In the genomic region with DNA sequence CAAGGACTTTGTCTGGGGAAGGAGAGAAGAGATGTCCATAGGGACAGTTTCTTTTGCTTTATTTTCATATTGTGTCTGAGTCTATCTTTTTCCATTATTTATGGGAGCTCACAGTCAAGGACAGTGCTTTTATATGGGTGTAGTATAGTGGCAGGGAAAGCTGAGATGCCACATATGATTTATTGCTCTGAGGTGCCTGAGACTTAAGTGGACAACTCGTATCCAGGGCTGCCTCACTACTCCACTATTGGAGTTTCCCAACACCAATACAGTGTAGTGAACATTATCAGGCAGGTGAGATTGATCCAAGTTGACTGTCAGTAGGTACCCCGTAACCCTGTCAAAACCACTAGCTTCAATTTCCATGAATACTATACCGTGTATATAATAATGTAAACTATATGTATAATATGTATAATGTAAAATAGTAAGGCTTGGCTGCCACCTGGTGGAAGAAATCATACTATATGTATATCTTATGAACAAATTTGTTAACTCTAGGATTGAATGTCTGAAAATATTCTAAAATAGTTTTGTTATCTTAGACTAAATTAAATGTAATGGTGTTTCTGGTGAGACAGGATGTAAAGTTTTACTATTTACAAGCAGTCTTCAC, we compare ENCODE assay signal across 13 mouse cellular contexts. TPM values are rescaled to one million over a fixed set of nuclear protein-coding genes. Genes with fewer than 3 reads are reported as not detected.
DNase-seq lines count a peak whose midpoint lies in the region; ATAC-seq and TF ChIP-seq lines count a peak whose summit lies in the region.
"Had no signal": no experiment of that assay in that cellular context is flagged by ENCODE, and none has a peak within 500 bp of the region (broad histone marks: within the 10 kb centered on the region; RNA-seq: fewer than 3 reads in every experiment).

No protein-coding gene starts in this region.

- H3K27me3 ChIP-seq in stomach, postnatal 0 days (ENCODE audit: control insufficient read depth, insufficient read depth, low read length) = no peaks in the 10 kb centered on the region
- H3K27me3 ChIP-seq: limb, embryonic 15.5 days had no signal

- H3K9ac ChIP-seq in stomach, postnatal 0 days (ENCODE audit: low read length) = no peak overlapping the region
- H3K9ac ChIP-seq: limb, embryonic 15.5 days had no signal

- DNase-seq in embryo, embryonic 11 days = peak; percentile 44
- DNase-seq in embryo, embryonic 10.5 days (ENCODE audit: low spot score) = no peak
- no peak for DNase-seq in left cerebral cortex, adult 2 months (ENCODE audit: extremely low spot score in 1 of 2, low spot score in 2 of 2)
- DNase-seq in left cerebral cortex, adult 9 months (ENCODE audit: low spot score in 2 of 2) = no peak
- peak; percentile 24 for DNase-seq in thymus, postnatal 0 days (ENCODE audit: low spot score)
- no peak for DNase-seq in thymus, postnatal 36 days
- DNase-seq in stomach, postnatal 0 days (ENCODE audit: low spot score) = no peak
- no peak for DNase-seq in cerebellum, adult 9-11 months
- DNase-seq: B cell, adult 2 months; kidney, postnatal 14 days had no signal

- no peak overlapping the region for H3K27ac ChIP-seq in left cerebral cortex, adult 2 months
- H3K27ac ChIP-seq in stomach, postnatal 0 days (replicated peaks) = no peak overlapping the region
- H3K27ac ChIP-seq: limb, embryonic 15.5 days had no signal

- intact Hi-C loops in left cerebral cortex, adult 2 months (cut with DNase I) = loop anchor here (10.0 kb wide), 1 partner anchor 81 kb away; no protein-coding TSS in a partner anchor

- 51% methylated on average over 3 of the region's 3 CpGs for WGBS in stomach, postnatal 0 days

- no peaks in the 10 kb centered on the region for H3K4me1 ChIP-seq in stomach, postnatal 0 days (replicated peaks; ENCODE audit: control insufficient read depth, insufficient read depth)
- H3K4me1 ChIP-seq: limb, embryonic 15.5 days had no signal

- no peak for ATAC-seq in stomach, postnatal 0 days (ENCODE audit: low FRiP score, low TSS enrichment)

- H3K36me3 ChIP-seq in stomach, postnatal 0 days (ENCODE audit: control insufficient read depth, insufficient read depth, low read length) = no peaks in the 10 kb centered on the region
- H3K36me3 ChIP-seq: limb, embryonic 15.5 days had no signal

- no peaks in the 10 kb centered on the region for H3K9me3 ChIP-seq in stomach, postnatal 0 days (ENCODE audit: control insufficient read depth, low read length)
- H3K9me3 ChIP-seq: limb, embryonic 15.5 days had no signal

- H3K4me2 ChIP-seq in stomach, postnatal 0 days (replicated peaks; ENCODE audit: low read depth) = no peak overlapping the region
- H3K4me2 ChIP-seq: heart, embryonic 11.5 days; limb, embryonic 15.5 days had no signal

- peak; percentile 50 for TF ChIP-seq CTCF in left cerebral cortex, adult 2 months (IDR thresholded peaks at IDR 0.05)
- peak; percentile 61 for TF ChIP-seq CTCF in stomach, postnatal 0 days (IDR thresholded peaks at IDR 0.05; ENCODE audit: low read depth)

- TF ChIP-seq EP300 in stomach, postnatal 0 days (optimal IDR thresholded peaks at IDR 0.05) = no peak

- no peak overlapping the region for H3K4me3 ChIP-seq in left cerebral cortex, adult 2 months
- no peak overlapping the region for H3K4me3 ChIP-seq in stomach, postnatal 0 days (ENCODE audit: low read depth, low read length)
- H3K4me3 ChIP-seq: limb, embryonic 15.5 days had no signal

RNA-seq across cellular contexts. Expression of a gene that starts 26.4 kb away (rescaled TPM):
- not detected for total RNA-seq in left cerebral cortex, adult 2 months (2021)
- 0.07 and 0.15 TPM in 2 replicates for polyA plus RNA-seq in thymus, postnatal 0 days (2015; fragmentation: Nextera tagmentation; extraction: Ambion mirVana)
- polyA plus RNA-seq in stomach, postnatal 0 days (2015; fragmentation: Nextera tagmentation; extraction: Ambion mirVana) = not detected in 2 replicates
- polyA plus RNA-seq: heart, embryonic 11.5 days; limb, embryonic 15.5 days; spleen, adult 2 months had no signal

Comparison
In these comparisons a context has a peak if more than half of its experiments do, and no peak if none do; other contexts are left out.
1. DNase-seq: peak in embryo, embryonic 11 days (single experiment) and thymus, postnatal 0 days (single experiment); none in embryo, embryonic 10.5 days (single experiment), left cerebral cortex, adult 2 months (0 of 2), left cerebral cortex, adult 9 months (0 of 2), thymus, postnatal 36 days (0 of 2), stomach, postnatal 0 days (single experiment) and cerebellum, adult 9-11 months (single experiment).